In genomic region chr10:117909811-117910239, GRCm38 (mm10) we compare ENCODE assay signal across 17 mouse cellular contexts.
DNase-seq lines count a peak whose midpoint lies in the region; ATAC-seq and TF ChIP-seq lines count a peak whose summit lies in the region.
"Had no signal": no experiment of that assay in that cellular context is flagged by ENCODE, and none has a peak within 500 bp of the region (broad histone marks: within the 10 kb centered on the region; RNA-seq: fewer than 3 reads in every experiment).

No protein-coding gene starts in this region.

- H3K27ac ChIP-seq in lung, postnatal 0 days (ENCODE audit: low read length), result no peak overlapping the region
- H3K27ac ChIP-seq in limb, embryonic 12.5 days, result no peak overlapping the region
- no peak overlapping the region for H3K27ac ChIP-seq in midbrain, embryonic 13.5 days
- H3K27ac ChIP-seq: liver, embryonic 13.5 days; macrophage; stomach, embryonic 15.5 days had no signal

- no peak overlapping the region for H3K4me3 ChIP-seq in lung, postnatal 0 days (ENCODE audit: low read depth, low read length)
- no peak overlapping the region for H3K4me3 ChIP-seq in limb, embryonic 12.5 days (replicated peaks)
- no peak overlapping the region for H3K4me3 ChIP-seq in midbrain, embryonic 13.5 days (replicated peaks)
- H3K4me3 ChIP-seq: liver, embryonic 13.5 days; stomach, embryonic 15.5 days had no signal

- H3K9me3 ChIP-seq in lung, postnatal 0 days (ENCODE audit: low read length), result no peaks in the 10 kb centered on the region
- H3K9me3 ChIP-seq in limb, embryonic 12.5 days, result no peaks in the 10 kb centered on the region
- H3K9me3 ChIP-seq in midbrain, embryonic 13.5 days, result no peaks in the 10 kb centered on the region
- H3K9me3 ChIP-seq: G1E; liver, embryonic 13.5 days; stomach, embryonic 15.5 days had no signal

- H3K4me2 ChIP-seq in lung, postnatal 0 days (replicated peaks; ENCODE audit: low read depth, low read length), result no peak overlapping the region
- no peak overlapping the region for H3K4me2 ChIP-seq in limb, embryonic 12.5 days
- no peak overlapping the region for H3K4me2 ChIP-seq in midbrain, embryonic 13.5 days (replicated peaks)
- H3K4me2 ChIP-seq: liver, embryonic 13.5 days; stomach, embryonic 15.5 days had no signal

- WGBS in lung, postnatal 0 days, result 64% methylated on average over 11 of the region's 11 CpGs
- WGBS in limb, embryonic 12.5 days, result 52% methylated on average over 11 of the region's 11 CpGs
- WGBS in midbrain, embryonic 13.5 days, result 68% methylated on average over 11 of the region's 11 CpGs

- H3K36me3 ChIP-seq in lung, postnatal 0 days (ENCODE audit: insufficient read depth, low read length), result no peaks in the 10 kb centered on the region
- H3K36me3 ChIP-seq in limb, embryonic 12.5 days, result no peaks in the 10 kb centered on the region
- no peaks in the 10 kb centered on the region for H3K36me3 ChIP-seq in midbrain, embryonic 13.5 days
- H3K36me3 ChIP-seq: G1E; liver, embryonic 13.5 days; stomach, embryonic 15.5 days had no signal

- no peaks in the 10 kb centered on the region for H3K27me3 ChIP-seq in lung, postnatal 0 days (replicated peaks; ENCODE audit: insufficient read depth, low read length)
- H3K27me3 ChIP-seq in limb, embryonic 12.5 days, result no peaks in the 10 kb centered on the region
- H3K27me3 ChIP-seq in midbrain, embryonic 13.5 days, result peaks cover 4% of the 10 kb centered on the region; the same call in 1 of the 2 replicates
- H3K27me3 ChIP-seq: liver, embryonic 13.5 days; stomach, embryonic 15.5 days had no signal

- TF ChIP-seq CTCF in lung, postnatal 0 days (IDR thresholded peaks at IDR 0.05), result no peak

- DNase-seq in lung, postnatal 10 days, result peak; percentile 8
- DNase-seq in lung, postnatal 0 days (ENCODE audit: low spot score), result no peak
- peak; percentile 46 for DNase-seq in adipocyte (ENCODE audit: low spot score)
- no peak for DNase-seq in spleen, postnatal 14 days (ENCODE audit: low spot score in 2 of 2)
- no peak for DNase-seq in right cerebral cortex, postnatal 10 days (ENCODE audit: low spot score in 2 of 2)
- DNase-seq: cerebellum, postnatal 10 days; heart, adult 18-20 months; kidney, postnatal 25 days; liver, embryonic 13.5 days; right cerebral cortex, postnatal 14 days had no signal

- no peak for ATAC-seq in lung, postnatal 0 days
- peak; percentile 34 for ATAC-seq in CD4-positive, CD25-positive, alpha-beta regulatory T cell, adult 4 months
- 0 out of 2 replicates have a peak, but pooled peaks have one; percentile 29 for ATAC-seq in limb, embryonic 12.5 days (ENCODE audit: insufficient number of reproducible peaks, insufficient read depth, low FRiP score, low TSS enrichment, low read depth)
- no peak for ATAC-seq in midbrain, embryonic 13.5 days
- ATAC-seq: intestine, embryonic 16.5 days had no signal

- H3K9ac ChIP-seq in lung, postnatal 0 days (replicated peaks; ENCODE audit: low read depth), result no peak overlapping the region
- no peak overlapping the region for H3K9ac ChIP-seq in limb, embryonic 12.5 days (replicated peaks)
- no peak overlapping the region for H3K9ac ChIP-seq in midbrain, embryonic 13.5 days (replicated peaks)
- H3K9ac ChIP-seq: liver, embryonic 13.5 days; stomach, embryonic 15.5 days had no signal

- TF ChIP-seq EP300 in lung, postnatal 0 days (IDR thresholded peaks at IDR 0.05), result no peak

- H3K4me1 ChIP-seq in lung, postnatal 0 days (ENCODE audit: insufficient read depth, low read depth, low read length), result no peaks in the 10 kb centered on the region
- peaks cover 14% of the 10 kb centered on the region for H3K4me1 ChIP-seq in limb, embryonic 12.5 days (replicated peaks)
- H3K4me1 ChIP-seq in midbrain, embryonic 13.5 days (replicated peaks), result 0 out of 2 replicates have a peak, but pooled peaks cover 11% of the 10 kb centered on the region

Comparison
In these comparisons a context has a peak if more than half of its experiments do, and no peak if none do; other contexts are left out.
1. DNase-seq: peak in lung, postnatal 10 days (single experiment) and adipocyte (single experiment); none in lung, postnatal 0 days (single experiment), spleen, postnatal 14 days (0 of 2) and right cerebral cortex, postnatal 10 days (0 of 2).
2. ATAC-seq: peak in CD4-positive, CD25-positive, alpha-beta regulatory T cell, adult 4 months (single experiment) and limb, embryonic 12.5 days (single experiment); none in lung, postnatal 0 days (single experiment) and midbrain, embryonic 13.5 days (single experiment).